Mouse (Mus musculus): ENCODE data around the gene Ap4b1.

The Ap4b1 gene

GRCm38 (mm10) chr3:103853804-103854203 lies 44.5 kb downstream of the Ap4b1 start:
- DNase-seq (ENCODE audit: low read depth, low spot score): no peak

GRCm38 (mm10) chr3:103857036-103857805 lies 47.9 kb downstream of the Ap4b1 start:
- no peak for DNase-seq (ENCODE audit: low read depth, low spot score)

GRCm38 (mm10) chr3:103857977-103858563 lies 48.8 kb downstream of the Ap4b1 start:
- DNase-seq (ENCODE audit: low read depth, low spot score): no peak

- no peak for DNase-seq (ENCODE audit: low read depth, low spot score)
Observed at GRCm38 (mm10) chr3:103858881-103859801, 49.8 kb downstream of the Ap4b1 start, which contains the start of gene Ptpn22. Gene Ptpn22, plus strand, starts transcription at chr3:103859795.

- no peak for DNase-seq (ENCODE audit: low read depth, low spot score)
Observed at GRCm38 (mm10) chr3:103859851-103860391, 50.6 kb downstream of the Ap4b1 start.

GRCm38 (mm10) chr3:103862721-103863220 lies 53.5 kb downstream of the Ap4b1 start:
- DNase-seq (ENCODE audit: low read depth, low spot score): no peak

GRCm38 (mm10) chr3:103864200-103864599 lies 54.9 kb downstream of the Ap4b1 start:
- no peak for DNase-seq (ENCODE audit: low read depth, low spot score)

- no peak for DNase-seq (ENCODE audit: low read depth, low spot score)
Observed at GRCm38 (mm10) chr3:103867424-103867971, 58.2 kb downstream of the Ap4b1 start.

GRCm38 (mm10) chr3:103868008-103868407 lies 58.7 kb downstream of the Ap4b1 start:
- no peak for DNase-seq (ENCODE audit: low read depth, low spot score)

Data from ZHBTc4 (cell line).